Mouse (Mus musculus): Measurements from ENCODE around the gene Pappa. TPM values are rescaled to one million over a fixed set of nuclear protein-coding genes. Genes with fewer than 3 reads are reported as not detected.

The Pappa gene
- polyA plus RNA-seq, 1 experiment from 2014 or later = 2.0 TPM

GRCm38 (mm10) chr4:65126451-65127290 lies 2.7 kb downstream of the Pappa start:
- peak overlapping the region; percentile 79 for H3K4me2 ChIP-seq (replicated peaks; ENCODE audit: low read depth, low read length)
- H3K36me3 ChIP-seq (ENCODE audit: insufficient read depth, low read length) = no peaks in the 10 kb centered on the region
- H3K9me3 ChIP-seq (ENCODE audit: low read length) = no peaks in the 10 kb centered on the region
- ATAC-seq (ENCODE audit: low FRiP score, low TSS enrichment) = no peak
- H3K4me3 ChIP-seq (ENCODE audit: low read length) = peak overlapping the region; percentile 66
- 6% methylated on average over 23 of the region's 23 CpGs for WGBS
- H3K27ac ChIP-seq (ENCODE audit: low read length) = peak overlapping the region; percentile 85
- peak overlapping the region; percentile 79 for H3K9ac ChIP-seq (replicated peaks; ENCODE audit: low read length)
- H3K27me3 ChIP-seq (ENCODE audit: insufficient read depth, low read length) = peaks cover 12% of the 10 kb centered on the region; the same call in 1 of the 2 replicates
- peaks cover 27% of the 10 kb centered on the region for H3K4me1 ChIP-seq (ENCODE audit: insufficient read depth, low read length)

GRCm38 (mm10) chr4:65127291-65127590 lies 3.3 kb downstream of the Pappa start:
- Histone ChIP-seq H3K4me2 (replicated peaks; ENCODE audit: low read depth, low read length) (peak overlapping the region; percentile 79), H3K27me3 (ENCODE audit: insufficient read depth, low read length) (peaks cover 12% of the 10 kb centered on the region; the same call in 1 of the 2 replicates), H3K27ac (ENCODE audit: low read length) (peak overlapping the region; percentile 85), H3K4me1 (ENCODE audit: insufficient read depth, low read length) (peaks cover 27% of the 10 kb centered on the region), H3K9ac (replicated peaks; ENCODE audit: low read length) (peak overlapping the region; percentile 79; the same call in 1 of the 2 replicates), H3K4me3 (ENCODE audit: low read length) (peak overlapping the region; percentile 66), H3K9me3 (ENCODE audit: low read length) (no peaks in the 10 kb centered on the region), H3K36me3 (ENCODE audit: insufficient read depth, low read length) (no peaks in the 10 kb centered on the region)
- peak; percentile 67 for ATAC-seq (ENCODE audit: low FRiP score, low TSS enrichment)
- whole genome bisulfite sequencing = 20% methylated on average over 6 of the region's 6 CpGs

- Histone ChIP-seq H3K4me3 (ENCODE audit: low read length) (no peak overlapping the region), H3K27ac (ENCODE audit: low read length) (no peak overlapping the region), H3K27me3 (ENCODE audit: insufficient read depth, low read length) (no peaks in the 10 kb centered on the region), H3K9me3 (ENCODE audit: low read length) (no peaks in the 10 kb centered on the region), H3K36me3 (ENCODE audit: insufficient read depth, low read length) (no peaks in the 10 kb centered on the region), H3K4me1 (ENCODE audit: insufficient read depth, low read length) (0 out of 2 replicates have a peak, but pooled peaks cover 5% of the 10 kb centered on the region), H3K4me2 (replicated peaks; ENCODE audit: low read depth, low read length) (no peak overlapping the region), H3K9ac (replicated peaks; ENCODE audit: low read length) (no peak overlapping the region)
- 67% methylated on average over 3 of the region's 3 CpGs for WGBS
- ATAC-seq (ENCODE audit: low FRiP score, low TSS enrichment) = no peak
These were observed 8.7 kb downstream of the Pappa start for GRCm38 (mm10) chr4:65132657-65133056.

- H3K9ac ChIP-seq (replicated peaks; ENCODE audit: low read length) = no peak overlapping the region
- H3K4me2 ChIP-seq (replicated peaks; ENCODE audit: low read depth, low read length) = no peak overlapping the region
- H3K4me3 ChIP-seq (ENCODE audit: low read length) = no peak overlapping the region
- no peak overlapping the region for H3K27ac ChIP-seq (ENCODE audit: low read length)
- ATAC-seq (ENCODE audit: low FRiP score, low TSS enrichment) = no peak
- H3K9me3 ChIP-seq (ENCODE audit: low read length) = no peaks in the 10 kb centered on the region
- H3K36me3 ChIP-seq (ENCODE audit: insufficient read depth, low read length) = no peaks in the 10 kb centered on the region
- no peaks in the 10 kb centered on the region for H3K27me3 ChIP-seq (ENCODE audit: insufficient read depth, low read length)
- H3K4me1 ChIP-seq (ENCODE audit: insufficient read depth, low read length) = no peaks in the 10 kb centered on the region
- WGBS = 81% methylated on average over 5 of the region's 5 CpGs
These were observed 10.4 kb downstream of the Pappa start for GRCm38 (mm10) chr4:65134358-65134757.

DNA sequence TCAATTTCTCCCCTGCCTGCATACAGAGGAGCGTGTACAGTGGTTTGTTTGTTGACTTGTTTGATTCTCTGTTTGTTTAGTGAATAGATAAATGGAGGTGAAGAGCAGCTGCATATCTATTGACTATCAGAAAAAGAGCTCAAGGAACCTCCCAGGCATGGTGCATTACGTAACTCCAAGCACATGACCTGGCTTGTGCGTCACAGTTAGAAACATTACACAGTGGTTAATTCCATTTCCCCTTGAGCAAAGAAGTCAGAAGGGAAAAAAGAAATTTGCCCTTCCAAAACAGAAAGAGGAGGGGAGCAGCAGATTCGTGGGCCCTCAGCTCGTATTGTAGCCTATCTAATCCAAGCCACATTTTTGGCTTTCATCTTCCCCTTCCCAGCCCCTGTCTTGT lies 11.1 kb downstream of the Pappa start:
- Histone ChIP-seq H3K36me3 (ENCODE audit: insufficient read depth, low read length) (no peaks in the 10 kb centered on the region), H3K4me2 (replicated peaks; ENCODE audit: low read depth, low read length) (no peak overlapping the region), H3K4me3 (ENCODE audit: low read length) (no peak overlapping the region), H3K9ac (replicated peaks; ENCODE audit: low read length) (no peak overlapping the region), H3K27ac (ENCODE audit: low read length) (no peak overlapping the region), H3K27me3 (ENCODE audit: insufficient read depth, low read length) (no peaks in the 10 kb centered on the region), H3K4me1 (ENCODE audit: insufficient read depth, low read length) (no peaks in the 10 kb centered on the region), H3K9me3 (ENCODE audit: low read length) (no peaks in the 10 kb centered on the region)
- no peak for ATAC-seq (ENCODE audit: low FRiP score, low TSS enrichment)
- 66% methylated on average over 5 of the region's 5 CpGs for WGBS

GRCm38 (mm10) chr4:65136541-65136940 lies 12.6 kb downstream of the Pappa start:
- no peak overlapping the region for H3K4me3 ChIP-seq (ENCODE audit: low read length)
- ATAC-seq (ENCODE audit: low FRiP score, low TSS enrichment) = no peak
- no peaks in the 10 kb centered on the region for H3K4me1 ChIP-seq (ENCODE audit: insufficient read depth, low read length)
- no peaks in the 10 kb centered on the region for H3K9me3 ChIP-seq (ENCODE audit: low read length)
- H3K27ac ChIP-seq (ENCODE audit: low read length) = no peak overlapping the region
- no peak overlapping the region for H3K9ac ChIP-seq (replicated peaks; ENCODE audit: low read length)
- 77% methylated on average over 3 of the region's 3 CpGs for WGBS
- H3K36me3 ChIP-seq (ENCODE audit: insufficient read depth, low read length) = no peaks in the 10 kb centered on the region
- H3K27me3 ChIP-seq (ENCODE audit: insufficient read depth, low read length) = no peaks in the 10 kb centered on the region
- H3K4me2 ChIP-seq (replicated peaks; ENCODE audit: low read depth, low read length) = no peak overlapping the region

GRCm38 (mm10) chr4:65146936-65147335 lies 23.0 kb downstream of the Pappa start:
- Histone ChIP-seq H3K4me2 (replicated peaks; ENCODE audit: low read depth, low read length) (no peak overlapping the region), H3K4me3 (ENCODE audit: low read length) (no peak overlapping the region), H3K9me3 (ENCODE audit: low read length) (no peaks in the 10 kb centered on the region), H3K27ac (ENCODE audit: low read length) (no peak overlapping the region), H3K36me3 (ENCODE audit: insufficient read depth, low read length) (no peaks in the 10 kb centered on the region), H3K4me1 (ENCODE audit: insufficient read depth, low read length) (no peaks in the 10 kb centered on the region), H3K9ac (replicated peaks; ENCODE audit: low read length) (no peak overlapping the region), H3K27me3 (ENCODE audit: insufficient read depth, low read length) (no peaks in the 10 kb centered on the region)
- 54% methylated on average over 1 of the region's 1 CpGs for WGBS
- no peak for ATAC-seq (ENCODE audit: low FRiP score, low TSS enrichment)

- Histone ChIP-seq H3K27ac (ENCODE audit: low read length) (no peak overlapping the region), H3K4me2 (replicated peaks; ENCODE audit: low read depth, low read length) (no peak overlapping the region), H3K4me3 (ENCODE audit: low read length) (no peak overlapping the region), H3K4me1 (ENCODE audit: insufficient read depth, low read length) (no peaks in the 10 kb centered on the region), H3K27me3 (ENCODE audit: insufficient read depth, low read length) (no peaks in the 10 kb centered on the region), H3K9ac (replicated peaks; ENCODE audit: low read length) (no peak overlapping the region), H3K9me3 (ENCODE audit: low read length) (no peaks in the 10 kb centered on the region), H3K36me3 (ENCODE audit: insufficient read depth, low read length) (no peaks in the 10 kb centered on the region)
- no peak for ATAC-seq (ENCODE audit: low FRiP score, low TSS enrichment)
- 69% methylated on average over 2 of the region's 2 CpGs for whole genome bisulfite sequencing
These were observed 29.6 kb downstream of the Pappa start for GRCm38 (mm10) chr4:65153601-65154000.

- ATAC-seq (ENCODE audit: low FRiP score, low TSS enrichment) = no peak
- 90% methylated on average over 10 of the region's 10 CpGs for WGBS
- H3K9me3 ChIP-seq (ENCODE audit: low read length) = no peaks in the 10 kb centered on the region
- no peaks in the 10 kb centered on the region for H3K4me1 ChIP-seq (ENCODE audit: insufficient read depth, low read length)
- H3K9ac ChIP-seq (replicated peaks; ENCODE audit: low read length) = no peak overlapping the region
- no peak overlapping the region for H3K27ac ChIP-seq (ENCODE audit: low read length)
- no peak overlapping the region for H3K4me2 ChIP-seq (replicated peaks; ENCODE audit: low read depth, low read length)
- no peak overlapping the region for H3K4me3 ChIP-seq (ENCODE audit: low read length)
- no peaks in the 10 kb centered on the region for H3K36me3 ChIP-seq (ENCODE audit: insufficient read depth, low read length)
- H3K27me3 ChIP-seq (ENCODE audit: insufficient read depth, low read length) = no peaks in the 10 kb centered on the region
These were observed 32.3 kb downstream of the Pappa start for GRCm38 (mm10) chr4:65156231-65156630.

- Histone ChIP-seq H3K4me1 (ENCODE audit: insufficient read depth, low read length) (no peaks in the 10 kb centered on the region), H3K27ac (ENCODE audit: low read length) (no peak overlapping the region), H3K36me3 (ENCODE audit: insufficient read depth, low read length) (no peaks in the 10 kb centered on the region), H3K4me2 (replicated peaks; ENCODE audit: low read depth, low read length) (no peak overlapping the region), H3K4me3 (ENCODE audit: low read length) (no peak overlapping the region), H3K9ac (replicated peaks; ENCODE audit: low read length) (no peak overlapping the region), H3K9me3 (ENCODE audit: low read length) (no peaks in the 10 kb centered on the region), H3K27me3 (ENCODE audit: insufficient read depth, low read length) (no peaks in the 10 kb centered on the region)
- ATAC-seq (ENCODE audit: low FRiP score, low TSS enrichment) = no peak
- WGBS = 83% methylated on average over 3 of the region's 3 CpGs
These were observed 34.7 kb downstream of the Pappa start for GRCm38 (mm10) chr4:65158651-65159050.

All from kidney, embryonic 16.5 days (tissue).